Mouse (Mus musculus) large intestine, adult 2 months (tissue): ENCODE measurements at regions not wholly inside any gene's neighbourhood (a gene's known extent, or its start where the extent isn't known, plus 50 kb on each side); places are given as distances from the start of the nearest gene placed in this dataset.

ENCODE experiments used
- DNase-seq: peaks from one replicate; pipeline ENCODE4 v3.0.0-alpha.2; 2012; ENCODE audit warnings: low read depth, low spot score
- WGBS: fragments of 180-500 bp; shearing (Covaris S2); methylation state at CpG from one replicate; pipeline ENCODE4 v1.1.7; 2018; 5-methylcytosine and 5-hydroxymethylcytosine counted together

DNA sequence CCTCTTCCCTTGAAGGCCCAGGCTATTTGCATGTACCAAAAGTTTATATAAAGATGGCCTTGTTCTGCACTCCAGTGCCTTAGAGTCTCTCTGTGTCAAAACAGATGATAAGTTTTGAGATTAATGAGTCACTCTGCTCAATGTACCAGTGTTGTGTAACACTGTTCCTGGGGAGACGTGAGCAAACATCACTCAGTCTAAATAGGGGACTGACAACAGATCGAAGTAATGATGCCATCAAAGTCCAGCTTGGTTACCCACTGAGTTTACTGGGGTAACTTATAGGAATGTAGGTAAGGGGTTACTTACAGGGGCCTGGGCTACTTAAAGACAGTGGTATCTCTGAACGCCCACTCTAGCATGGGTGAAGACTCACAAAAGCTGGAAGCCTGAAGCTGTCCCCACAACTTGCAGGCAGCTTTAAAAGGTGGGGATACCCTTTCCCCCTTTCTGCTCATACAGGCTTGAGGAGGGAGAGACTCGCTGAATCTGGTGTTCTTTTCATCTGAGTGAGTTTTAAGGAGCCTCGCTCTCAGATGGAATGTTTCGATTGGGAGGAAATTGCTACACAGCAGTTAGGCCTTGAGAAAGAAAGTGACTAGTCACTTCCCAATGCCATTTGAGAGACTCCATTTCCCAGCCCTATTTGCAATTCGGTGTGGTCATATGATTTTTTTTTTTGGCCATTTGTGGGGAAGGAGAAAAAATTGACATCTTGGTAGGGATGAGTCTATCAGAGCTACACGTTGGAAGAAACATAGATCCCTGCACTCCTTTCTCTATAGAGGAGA is 134.4 kb upstream of the Atp6ap2 start:
- no peak for DNase-seq
- 81% methylated on average over 8 of the region's 8 CpGs for WGBS

DNA sequence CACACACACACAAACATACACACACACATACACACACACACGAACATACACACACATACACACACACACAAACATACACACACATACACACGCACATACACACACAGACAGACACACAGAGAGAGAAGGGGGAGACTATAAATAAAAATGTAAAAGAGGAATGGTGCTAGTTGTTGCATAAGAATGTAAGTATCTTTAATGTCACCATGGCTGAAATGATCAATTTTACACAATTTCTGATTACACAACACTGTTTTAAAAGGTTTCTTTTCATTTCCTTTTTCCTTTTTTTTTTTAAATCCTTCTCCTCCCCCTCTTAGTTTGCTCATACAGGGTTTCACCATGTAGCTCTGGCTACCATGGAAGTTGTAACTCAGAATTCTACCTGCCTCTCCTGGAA is 125.9 kb upstream of the Atp6ap2 start:
- no peak for DNase-seq
- 94% methylated on average over 2 of the region's 2 CpGs for WGBS

GRCm38 (mm10) chrX:12462936-12463647 is 124.5 kb upstream of the Atp6ap2 start:
- DNase-seq, result no peak
- 81% methylated on average over 11 of the region's 11 CpGs for WGBS

GRCm38 (mm10) chrX:12466312-12466711 is 121.3 kb upstream of the Atp6ap2 start:
- DNase-seq, result no peak
- WGBS, result 69% methylated on average over 10 of the region's 10 CpGs

GRCm38 (mm10) chrX:12466897-12467296 is 120.7 kb upstream of the Atp6ap2 start:
- DNase-seq, result no peak
- 61% methylated on average over 6 of the region's 6 CpGs for WGBS

- no peak for DNase-seq
- WGBS, result 57% methylated on average over 10 of the region's 10 CpGs
These were observed 119.9 kb upstream of the Atp6ap2 start for GRCm38 (mm10) chrX:12467528-12468179.

- DNase-seq, result no peak
- 78% methylated on average over 5 of the region's 5 CpGs for WGBS
These were observed 115.3 kb upstream of the Atp6ap2 start for GRCm38 (mm10) chrX:12472296-12472695.

DNA sequence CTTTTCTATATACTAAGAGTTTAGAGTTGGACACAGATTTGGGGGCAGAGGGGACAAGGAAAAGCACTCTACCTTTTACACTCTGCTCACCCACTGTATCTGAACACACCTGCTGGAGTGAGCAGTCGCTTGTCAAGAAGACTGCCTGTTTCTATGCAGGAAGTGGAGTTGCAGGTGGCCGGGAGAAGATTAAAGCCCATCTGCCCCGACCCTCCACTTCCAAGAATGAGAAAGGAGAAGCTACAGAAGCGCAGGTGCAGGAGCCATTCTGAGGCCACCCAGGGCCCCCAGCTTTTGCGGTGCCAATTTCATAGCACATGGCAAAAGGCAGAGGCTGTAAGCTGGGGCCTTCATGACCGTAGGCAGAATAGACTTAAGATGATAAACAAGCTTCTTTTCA is 108.4 kb upstream of the Atp6ap2 start:
- 74% methylated on average over 6 of the region's 6 CpGs for WGBS
- no peak for DNase-seq

DNA sequence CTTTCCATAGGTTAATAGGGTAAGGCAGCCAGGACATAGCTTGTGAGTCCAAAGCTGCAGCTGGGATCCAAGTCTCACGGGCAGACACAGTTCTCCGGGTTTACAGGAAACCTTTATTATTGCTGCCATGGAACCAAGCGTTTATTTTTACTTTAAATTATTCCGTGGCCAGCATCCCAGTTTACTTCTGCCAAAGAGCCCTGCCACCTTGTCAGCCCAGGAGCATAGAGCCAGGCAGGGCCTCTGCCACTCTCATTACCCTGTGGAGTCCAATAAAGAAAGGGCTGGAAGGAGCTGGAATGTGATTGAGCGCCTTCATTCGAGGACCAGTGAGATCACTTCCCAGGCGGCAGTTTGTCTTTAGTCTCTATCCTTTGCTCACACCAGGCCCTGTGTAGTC is 96.6 kb upstream of the Atp6ap2 start:
- WGBS, result 62% methylated on average over 7 of the region's 7 CpGs

GRCm38 (mm10) chrX:12493216-12493615 is 94.4 kb upstream of the Atp6ap2 start:
- no peak for DNase-seq
- WGBS, result 74% methylated on average over 5 of the region's 5 CpGs

More for the DNA sequence above, 96.6 kb upstream of the Atp6ap2 start:
- DNase-seq, result no peak

DNA sequence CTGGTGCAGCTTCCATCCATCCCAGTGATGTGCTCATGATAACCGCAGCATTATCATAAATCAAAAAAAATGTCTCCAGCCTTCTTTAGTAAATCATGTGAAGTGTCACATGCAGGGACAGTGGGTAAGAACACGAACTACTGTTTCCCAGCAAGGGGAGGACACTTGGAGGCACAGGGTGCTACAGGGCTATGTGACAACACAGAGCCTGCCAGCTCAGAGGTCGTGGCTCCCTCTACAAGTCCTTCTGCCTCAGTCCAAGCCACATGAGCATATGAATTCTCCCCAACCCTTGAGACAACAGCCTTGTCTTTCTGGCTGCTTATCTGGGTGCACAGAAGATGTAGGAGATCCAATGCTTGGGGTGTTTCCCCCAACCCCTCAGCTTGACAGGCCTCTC is 93.7 kb upstream of the Atp6ap2 start:
- WGBS, result 75% methylated on average over 3 of the region's 3 CpGs
- no peak for DNase-seq

DNA sequence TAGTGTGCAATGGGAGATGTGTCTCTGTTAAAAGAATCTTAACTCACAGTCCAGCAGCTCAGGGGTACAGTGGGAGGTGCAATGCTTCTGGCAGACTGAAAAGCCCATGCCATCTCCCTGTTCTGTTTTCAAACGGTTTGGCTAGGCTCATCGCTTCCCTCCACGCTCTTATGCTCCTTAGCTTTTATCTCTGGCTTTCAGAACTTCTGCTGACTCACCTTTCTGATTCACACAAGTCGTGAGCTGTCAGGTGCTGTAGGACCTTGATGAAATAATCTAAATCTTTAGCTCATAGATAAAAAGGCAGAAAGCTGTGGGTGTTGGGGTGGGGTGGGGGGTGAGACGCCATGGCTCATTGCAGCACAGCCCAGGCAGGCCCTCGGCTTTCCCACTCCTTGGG is 93.1 kb upstream of the Atp6ap2 start:
- no peak for DNase-seq
- whole genome bisulfite sequencing, result 80% methylated on average over 6 of the region's 6 CpGs

DNA sequence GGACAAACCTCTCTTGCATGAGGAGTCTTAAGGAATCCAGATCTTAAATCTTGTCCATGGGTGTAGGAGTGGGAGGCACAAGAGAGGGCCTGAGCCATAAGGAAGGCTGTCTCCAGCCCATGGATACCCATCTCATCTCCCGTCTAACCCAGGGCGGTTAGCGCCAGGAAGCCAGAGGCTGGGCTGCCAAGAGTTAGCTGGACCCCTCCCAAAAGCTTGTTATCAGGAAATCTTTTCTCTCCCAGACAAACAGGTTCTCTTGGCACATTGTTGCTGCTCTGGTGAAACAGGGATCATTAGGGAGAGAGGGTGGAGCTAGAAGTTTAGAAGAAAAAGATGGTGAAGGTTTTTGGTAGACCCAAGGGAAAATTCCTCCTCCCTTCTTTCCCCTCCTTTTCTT is 87.0 kb upstream of the Atp6ap2 start:
- 44% methylated on average over 3 of the region's 3 CpGs for WGBS
- no peak for DNase-seq

DNA sequence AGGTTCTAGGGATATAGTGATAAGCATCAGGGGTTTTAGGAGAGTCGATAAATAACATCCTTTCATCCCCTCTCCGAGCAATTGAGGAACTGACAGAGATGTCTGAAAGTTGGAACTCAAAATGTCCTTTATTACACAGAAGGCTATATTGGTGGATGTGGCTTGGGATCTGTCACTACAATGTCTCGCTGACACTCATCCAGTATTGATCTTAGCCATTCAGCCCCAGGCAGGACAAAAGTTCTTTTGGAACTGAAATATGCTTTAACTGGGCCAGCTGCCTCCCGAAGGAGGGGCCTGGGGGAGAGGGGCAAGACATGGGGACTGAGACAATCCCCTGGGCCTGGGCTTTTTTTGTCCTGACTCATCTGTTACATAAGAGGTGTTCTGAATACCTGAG is 85.2 kb upstream of the Atp6ap2 start:
- DNase-seq, result no peak
- WGBS, result 86% methylated on average over 4 of the region's 4 CpGs

DNA sequence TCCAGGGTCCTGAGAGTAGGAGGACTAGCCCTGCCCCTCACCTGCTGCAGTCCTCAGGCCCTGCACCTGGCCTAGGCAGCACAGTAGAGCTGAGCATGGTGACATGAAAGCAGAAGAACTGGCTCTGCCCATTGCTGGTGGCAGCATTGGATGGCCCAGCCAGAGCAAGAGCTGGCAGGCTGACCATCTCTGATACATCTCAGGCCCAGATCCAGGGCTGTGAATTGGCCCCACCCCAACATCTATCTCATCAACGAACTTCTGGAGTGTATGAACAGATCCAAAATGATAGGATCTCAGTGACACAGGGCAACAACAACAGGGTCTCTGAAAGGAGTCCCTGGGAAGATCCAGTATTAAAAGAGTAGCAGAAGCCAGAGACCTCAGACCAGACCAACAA is 84.0 kb upstream of the Atp6ap2 start:
- WGBS, result 68% methylated on average over 1 of the region's 1 CpGs

GRCm38 (mm10) chrX:12511119-12511518 is 76.5 kb upstream of the Atp6ap2 start:
- DNase-seq, result no peak
- WGBS, result 66% methylated on average over 3 of the region's 3 CpGs

More for the DNA sequence above, 84.0 kb upstream of the Atp6ap2 start:
- DNase-seq, result no peak

- DNase-seq, result no peak
- 76% methylated on average over 3 of the region's 3 CpGs for WGBS
These were observed 62.6 kb upstream of the Atp6ap2 start for GRCm38 (mm10) chrX:12525044-12525443.

GRCm38 (mm10) chrX:12530406-12531311 is 56.9 kb upstream of the Atp6ap2 start:
- no peak for DNase-seq
- WGBS, result 52% methylated on average over 6 of the region's 6 CpGs
